Mouse (Mus musculus) liver, adult 2 months (tissue): ENCODE measurements around the gene C530008M17Rik. TPM values are rescaled to one million over a fixed set of nuclear protein-coding genes. Genes with fewer than 3 reads are reported as not detected.

Experiments used
- DNase-seq: peaks from one replicate; pipeline ENCODE4 v3.0.0-alpha.2; 2011; ENCODE audit warnings: low read depth, low spot score; ENCODE audit errors: extremely low read depth
- H3K27ac ChIP-seq: fragments of 200-500 bp; replicated peaks from 2 replicates; pipeline ENCODE4 v1.5.1; 2012; ENCODE audit warnings: low read depth, mild to moderate bottlenecking, control low read depth, inconsistent platforms, low read length; ENCODE audit not compliant: insufficient read depth
- H3K27me3 ChIP-seq: fragments of 200-500 bp; 2 replicates; pipeline ENCODE4 v1.6.1; 2012; ENCODE audit warnings: mild to moderate bottlenecking, moderate library complexity, low read length, inconsistent platforms; ENCODE audit not compliant: control insufficient read depth, insufficient read depth
- H3K36me3 ChIP-seq: fragments of 200-500 bp; 2 replicates; pipeline ENCODE4 v1.6.1; 2012; ENCODE audit warnings: low read length, inconsistent platforms; ENCODE audit not compliant: control insufficient read depth, insufficient read depth
- H3K4me1 ChIP-seq: fragments of 200-500 bp; 2 replicates; pipeline ENCODE4 v1.6.1; 2011; ENCODE audit warnings: low read length; ENCODE audit not compliant: control insufficient read depth, insufficient read depth
- H3K4me3 ChIP-seq: fragments of 200-500 bp; 2 replicates; pipeline ENCODE4 v1.5.1; 2011; ENCODE audit warnings: low read depth, mild to moderate bottlenecking, control low read depth, low read length, moderate library complexity; ENCODE audit not compliant: insufficient read depth
- H3K79me2 ChIP-seq: fragments of 200-500 bp; 2 replicates; pipeline ENCODE4 v1.6.1; 2012; ENCODE audit warnings: inconsistent platforms, mild to moderate bottlenecking, low read length, moderate library complexity; ENCODE audit not compliant: control insufficient read depth, insufficient read depth
- H3K9ac ChIP-seq: fragments of 200-500 bp; 2 replicates; pipeline ENCODE4 v1.6.1; 2012; ENCODE audit warnings: low read depth, mild to moderate bottlenecking, control low read depth, inconsistent platforms, low read length
- CTCF ChIP-seq: fragments of 200-500 bp; IDR thresholded peaks from 2 replicates; pipeline ENCODE4 v1.5.1; 2011; ENCODE audit warnings: low read depth, low read length, control low read depth
- POLR2A ChIP-seq: fragments of 200-500 bp; IDR thresholded peaks from 2 replicates; pipeline ENCODE4 v1.6.1; 2011; ENCODE audit warnings: low read length, control low read depth; ENCODE audit not compliant: insufficient read depth; ENCODE audit errors: extremely low read depth
- WGBS: fragments of 180-500 bp; shearing (Covaris S2); methylation state at CpG from one replicate; pipeline ENCODE4 v1.1.7; 2018; 5-methylcytosine and 5-hydroxymethylcytosine counted together
- polyA plus RNA-seq: library from polyadenylated mRNA; depleted of rRNA; stranded (reverse); fragments of >200 nt; gene quantifications from 2 replicates; pipeline ENCODE4 v1.2.3, GENCODE M21; 2012
- total RNA-seq: library from RNA; depleted of rRNA; stranded (reverse); fragments of >200 nt; gene quantifications from 2 replicates; pipeline ENCODE4 v1.2.3, GENCODE M21; 2014

The C530008M17Rik gene
- total and polyA plus RNA-seq, 2 experiments: under 0.01 to 0.02 TPM

DNA sequence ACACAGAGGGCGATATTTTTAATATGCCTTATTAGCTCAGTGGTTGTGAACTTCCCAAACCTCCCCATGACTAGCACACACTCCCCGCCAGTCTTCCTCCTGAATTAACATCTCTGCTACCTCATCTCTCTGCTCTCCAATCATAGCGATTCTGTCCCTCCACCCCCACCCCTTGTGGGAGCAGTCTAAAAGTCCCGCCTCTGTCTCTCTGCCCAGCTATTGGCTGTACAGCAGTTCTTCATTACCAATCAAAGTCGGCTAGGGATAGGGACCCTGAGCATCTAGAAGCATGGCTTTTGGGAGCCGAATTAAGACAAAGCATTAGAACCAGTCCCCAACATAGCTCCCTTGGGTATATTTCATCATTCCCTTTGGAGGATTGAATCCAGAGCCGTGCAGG is 91.5 kb downstream of the C530008M17Rik start:
- Histone ChIP-seq H3K79me2 (no peaks in the 10 kb centered on the region), H3K4me3 (no peak overlapping the region), H3K4me1 (no peaks in the 10 kb centered on the region), H3K27ac (no peak overlapping the region), H3K27me3 (no peaks in the 10 kb centered on the region), H3K36me3 (no peaks in the 10 kb centered on the region), H3K9ac (no peak overlapping the region)
- no peak for TF ChIP-seq CTCF
- no peak for TF ChIP-seq POLR2A
- WGBS: 68% methylated on average over 7 of the region's 7 CpGs
- no peak for DNase-seq

DNA sequence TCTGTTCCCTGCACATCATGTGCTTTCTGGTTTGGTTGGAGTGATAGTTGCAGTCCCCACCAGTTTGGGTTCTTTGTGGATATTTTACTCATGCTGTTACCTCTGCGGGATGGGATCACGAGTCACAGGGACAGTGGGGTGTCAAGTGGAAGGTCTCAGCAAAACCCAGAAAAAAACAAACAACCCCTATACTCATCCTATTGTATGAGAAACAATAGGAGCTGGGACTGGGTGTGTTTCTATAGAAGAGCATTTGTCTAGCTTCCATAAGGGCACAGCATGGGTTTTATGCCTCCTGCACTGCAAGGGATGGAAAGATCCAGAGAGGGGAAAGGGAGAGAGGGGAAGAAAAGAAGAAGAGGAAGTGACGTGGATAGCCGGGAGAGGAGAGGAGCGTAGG is 96.0 kb downstream of the C530008M17Rik start:
- 71% methylated on average over 5 of the region's 5 CpGs for WGBS
- H3K4me1 ChIP-seq: no peaks in the 10 kb centered on the region
- no peak overlapping the region for H3K9ac ChIP-seq
- H3K27ac ChIP-seq: no peak overlapping the region
- no peak overlapping the region for H3K4me3 ChIP-seq
- TF ChIP-seq POLR2A (no peak), CTCF (no peak)
- H3K79me2 ChIP-seq: no peaks in the 10 kb centered on the region
- no peak for DNase-seq
- no peaks in the 10 kb centered on the region for H3K36me3 ChIP-seq
- no peaks in the 10 kb centered on the region; the same call in 1 of the 2 replicates for H3K27me3 ChIP-seq

DNA sequence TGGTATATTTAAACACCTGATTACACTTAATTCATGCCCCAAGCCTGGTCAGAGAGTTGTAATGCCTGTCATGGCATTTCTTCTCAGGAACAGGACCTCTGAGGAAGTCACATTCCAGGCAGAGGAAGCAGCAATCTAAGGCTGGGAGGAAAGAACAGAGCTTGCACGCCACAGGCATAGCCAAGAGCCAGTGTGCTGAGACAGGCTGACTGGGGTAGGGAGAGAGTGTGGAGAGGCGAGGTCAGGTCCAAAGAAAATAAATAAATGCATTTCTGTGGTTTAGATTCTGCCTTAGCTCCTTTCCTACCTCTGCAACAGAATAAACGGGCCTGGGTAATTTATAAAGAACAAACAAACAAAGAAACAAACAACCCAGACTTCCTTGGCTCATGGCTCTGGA is 104.0 kb downstream of the C530008M17Rik start:
- WGBS: 61% methylated on average over 3 of the region's 3 CpGs
- Histone ChIP-seq H3K79me2 (no peaks in the 10 kb centered on the region), H3K27me3 (no peaks in the 10 kb centered on the region; the same call in 1 of the 2 replicates), H3K4me1 (no peaks in the 10 kb centered on the region), H3K9ac (no peak overlapping the region), H3K4me3 (no peak overlapping the region), H3K36me3 (no peaks in the 10 kb centered on the region), H3K27ac (no peak overlapping the region)
- TF ChIP-seq CTCF (no peak), POLR2A (no peak)
- no peak for DNase-seq

DNA sequence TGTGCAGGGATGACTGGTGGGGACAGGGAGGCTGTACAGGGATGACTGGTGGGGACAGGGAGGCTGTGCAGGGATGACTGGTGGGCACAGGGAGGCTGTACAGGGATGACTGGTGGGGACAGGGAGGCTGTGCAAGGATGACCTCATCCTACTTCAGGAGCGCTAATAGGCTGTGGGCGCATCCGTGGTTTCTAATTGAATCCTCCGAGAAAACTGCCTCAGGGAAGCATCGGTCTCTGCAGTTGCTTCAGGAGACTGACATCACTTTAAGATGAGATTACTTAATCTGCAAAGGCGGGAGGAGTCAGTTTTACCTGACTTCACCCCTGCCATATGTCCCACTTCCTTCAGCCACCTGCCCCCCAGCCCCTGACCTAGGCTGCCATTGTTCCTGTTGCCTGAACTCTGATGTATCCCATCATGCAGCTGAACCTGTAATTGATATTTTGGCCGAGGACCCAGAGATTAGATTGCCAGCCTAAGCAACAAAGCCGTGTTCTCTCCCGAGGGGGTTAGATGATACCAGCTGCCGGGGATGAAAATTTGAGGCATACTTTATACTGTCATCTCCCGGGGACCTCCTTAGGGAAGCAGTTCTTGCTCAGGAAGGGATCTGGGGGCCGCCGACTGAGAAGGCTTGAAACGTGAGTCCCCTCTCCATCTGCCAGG is 105.9 kb downstream of the C530008M17Rik start:
- TF ChIP-seq CTCF (no peak), POLR2A (no peak)
- no peak overlapping the region for H3K9ac ChIP-seq
- WGBS: 77% methylated on average over 14 of the region's 14 CpGs
- H3K4me1 ChIP-seq: no peaks in the 10 kb centered on the region
- H3K4me3 ChIP-seq: no peak overlapping the region
- no peaks in the 10 kb centered on the region for H3K79me2 ChIP-seq
- no peak for DNase-seq
- H3K27me3 ChIP-seq: no peaks in the 10 kb centered on the region; the same call in 1 of the 2 replicates
- no peak overlapping the region for H3K27ac ChIP-seq
- H3K36me3 ChIP-seq: no peaks in the 10 kb centered on the region

DNA sequence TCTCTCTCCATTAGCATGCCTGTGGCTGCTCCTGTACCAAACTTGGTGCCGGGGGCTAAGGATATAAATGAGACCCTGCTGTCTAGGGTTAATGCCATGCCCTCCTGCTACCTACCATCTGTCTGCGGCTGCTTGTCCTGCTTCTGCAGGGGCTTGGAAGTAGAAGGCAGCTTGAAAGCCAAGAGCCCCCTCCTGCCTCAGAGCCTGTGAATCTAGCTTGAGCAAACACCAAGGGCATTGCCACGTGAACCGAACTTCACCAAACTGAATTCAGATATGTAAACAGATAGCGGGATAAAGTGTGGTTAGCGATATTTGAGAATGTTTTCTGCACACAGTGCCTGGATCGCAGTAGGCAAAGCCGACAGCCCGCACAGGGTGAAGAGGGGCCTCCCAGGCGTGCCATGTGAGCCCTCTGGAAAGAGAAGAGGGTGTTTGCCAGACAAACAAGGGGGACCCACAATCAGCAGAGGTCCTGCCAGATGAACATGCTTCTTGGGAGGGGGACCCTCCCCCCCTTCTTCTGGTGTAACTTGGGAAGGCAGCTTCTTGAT is 106.9 kb downstream of the C530008M17Rik start:
- Histone ChIP-seq H3K9ac (no peak overlapping the region), H3K4me1 (no peaks in the 10 kb centered on the region), H3K79me2 (no peaks in the 10 kb centered on the region), H3K36me3 (no peaks in the 10 kb centered on the region), H3K27me3 (no peaks in the 10 kb centered on the region), H3K4me3 (no peak overlapping the region), H3K27ac (no peak overlapping the region)
- WGBS: 26% methylated on average over 10 of the region's 10 CpGs
- DNase-seq: no peak
- TF ChIP-seq CTCF: no peak
- TF ChIP-seq POLR2A: no peak

DNA sequence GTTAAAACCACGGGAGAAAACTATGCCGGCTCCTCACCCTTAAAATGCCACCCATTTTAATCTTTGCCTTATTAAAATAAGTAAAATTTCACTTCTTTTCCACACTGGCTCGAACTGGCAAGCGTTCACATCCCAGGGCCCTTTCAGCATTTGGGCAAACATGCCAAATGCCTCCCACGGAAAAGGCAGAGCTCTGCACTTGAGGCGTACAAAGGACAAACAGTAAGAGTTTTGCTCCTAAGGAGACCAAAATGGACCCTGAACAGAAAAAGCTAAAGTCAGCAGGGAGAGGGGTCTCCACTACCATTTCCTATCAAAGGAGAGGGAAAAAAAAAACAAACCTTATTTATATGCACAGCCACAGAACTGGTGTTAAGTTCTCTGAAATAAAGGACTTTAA is 107.4 kb downstream of the C530008M17Rik start:
- Histone ChIP-seq H3K9ac (no peak overlapping the region), H3K4me1 (no peaks in the 10 kb centered on the region), H3K79me2 (no peaks in the 10 kb centered on the region), H3K4me3 (no peak overlapping the region), H3K27me3 (no peaks in the 10 kb centered on the region), H3K27ac (no peak overlapping the region), H3K36me3 (no peaks in the 10 kb centered on the region)
- DNase-seq: no peak
- WGBS: 32% methylated on average over 6 of the region's 6 CpGs
- no peak for TF ChIP-seq POLR2A
- TF ChIP-seq CTCF: no peak
